Mouse (Mus musculus): Measurements from ENCODE around the gene Mterf4.

Mterf4 gene

DNA sequence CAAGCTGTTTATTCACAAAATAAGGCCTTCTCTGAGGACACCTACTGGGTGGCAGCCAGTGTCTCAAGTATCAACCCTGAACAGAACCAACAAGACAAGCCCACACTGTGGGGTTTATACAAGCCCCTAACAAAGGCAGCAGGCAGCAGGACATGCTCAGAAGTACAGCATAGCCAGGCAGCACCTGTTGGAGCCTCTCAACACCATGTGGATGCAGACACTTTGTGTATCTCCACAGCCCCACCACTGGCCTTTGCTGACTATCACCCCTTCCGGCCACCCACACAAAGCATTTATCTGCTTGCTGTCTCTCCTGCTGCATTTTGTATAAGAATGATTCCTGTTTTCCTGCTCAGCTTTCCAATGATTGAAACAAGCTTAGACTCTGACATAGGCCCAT, 48.2 kb downstream of the Mterf4 start:
- no peak for DNase-seq

GRCm38 (mm10) chr1:93255761-93256160, 50.0 kb downstream of the Mterf4 start:
- no peak for DNase-seq

GRCm38 (mm10) chr1:93252586-93252985, 53.1 kb downstream of the Mterf4 start:
- no peak for DNase-seq

All from liver (tissue).